Mouse (Mus musculus) thymus, postnatal 4 days (tissue): Measurements from ENCODE around the gene Tmem107.
"Not testable (repeated sequence)": the region's sequence is repeated elsewhere in the genome, so short reads cannot be mapped to it uniquely, and the experiment has no call there.

Experiments
- DNase-seq: peaks from one replicate; pipeline ENCODE4 v3.0.0; 2021

Tmem107 gene

GRCm38 (mm10) chr11:69076572-69076971, 6.0 kb downstream of the Tmem107 start:
- DNase-seq = no peak

- DNase-seq = no peak
Observed at GRCm38 (mm10) chr11:69077316-69077715, 6.7 kb downstream of the Tmem107 start.

GRCm38 (mm10) chr11:69078041-69078440, 7.4 kb downstream of the Tmem107 start:
- DNase-seq = no peak

GRCm38 (mm10) chr11:69078805-69079438, 8.3 kb downstream of the Tmem107 start:
- DNase-seq = no peak

DNA sequence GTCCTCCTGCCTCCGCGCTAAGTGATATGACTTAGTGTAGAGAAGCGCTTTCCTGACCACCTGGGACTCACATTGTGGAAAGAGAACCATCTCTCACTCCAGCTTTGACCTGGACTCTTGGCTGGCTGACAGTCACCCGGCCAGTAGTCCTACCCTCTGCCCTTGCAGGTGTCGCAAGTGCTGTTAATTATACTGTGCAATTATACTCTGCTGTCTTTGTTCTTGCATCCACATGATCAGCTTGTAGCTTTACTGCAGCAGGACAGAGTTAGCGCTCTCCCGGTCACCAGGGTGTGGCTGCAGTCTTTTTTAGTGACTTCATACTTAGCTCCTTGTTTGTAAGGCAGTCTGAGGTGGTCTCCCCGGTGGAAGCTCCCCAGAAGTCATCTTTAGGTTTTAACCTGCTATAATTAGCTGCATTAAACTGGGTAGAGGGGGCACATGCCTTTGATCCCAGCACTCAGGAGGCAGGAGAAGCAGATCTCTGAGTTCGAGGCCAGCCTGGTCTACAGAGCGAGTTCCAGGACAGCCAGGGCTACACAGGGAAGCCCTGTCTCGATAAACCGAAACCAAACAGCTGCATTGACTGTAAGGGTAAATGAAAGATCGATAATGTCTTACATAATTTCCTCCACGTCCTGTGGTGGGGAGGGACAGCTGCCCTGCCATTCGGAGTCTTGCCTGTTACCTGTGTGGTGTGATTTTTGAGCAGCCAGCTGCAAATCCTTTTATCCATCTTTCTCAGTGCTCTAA, 9.7 kb downstream of the Tmem107 start:
- DNase-seq = no peak

- no peak for DNase-seq
Observed at GRCm38 (mm10) chr11:69080855-69081222, 10.2 kb downstream of the Tmem107 start.

- no peak for DNase-seq
Observed at GRCm38 (mm10) chr11:69081613-69082012, 11.0 kb downstream of the Tmem107 start.

GRCm38 (mm10) chr11:69085608-69086007, 15.0 kb downstream of the Tmem107 start:
- DNase-seq = no peak

GRCm38 (mm10) chr11:69086390-69086789, 15.8 kb downstream of the Tmem107 start:
- DNase-seq = no peak

GRCm38 (mm10) chr11:69087082-69087481, 16.5 kb downstream of the Tmem107 start:
- DNase-seq = no peak

- DNase-seq = no peak
Observed at GRCm38 (mm10) chr11:69087597-69087996, 17.0 kb downstream of the Tmem107 start.

DNA sequence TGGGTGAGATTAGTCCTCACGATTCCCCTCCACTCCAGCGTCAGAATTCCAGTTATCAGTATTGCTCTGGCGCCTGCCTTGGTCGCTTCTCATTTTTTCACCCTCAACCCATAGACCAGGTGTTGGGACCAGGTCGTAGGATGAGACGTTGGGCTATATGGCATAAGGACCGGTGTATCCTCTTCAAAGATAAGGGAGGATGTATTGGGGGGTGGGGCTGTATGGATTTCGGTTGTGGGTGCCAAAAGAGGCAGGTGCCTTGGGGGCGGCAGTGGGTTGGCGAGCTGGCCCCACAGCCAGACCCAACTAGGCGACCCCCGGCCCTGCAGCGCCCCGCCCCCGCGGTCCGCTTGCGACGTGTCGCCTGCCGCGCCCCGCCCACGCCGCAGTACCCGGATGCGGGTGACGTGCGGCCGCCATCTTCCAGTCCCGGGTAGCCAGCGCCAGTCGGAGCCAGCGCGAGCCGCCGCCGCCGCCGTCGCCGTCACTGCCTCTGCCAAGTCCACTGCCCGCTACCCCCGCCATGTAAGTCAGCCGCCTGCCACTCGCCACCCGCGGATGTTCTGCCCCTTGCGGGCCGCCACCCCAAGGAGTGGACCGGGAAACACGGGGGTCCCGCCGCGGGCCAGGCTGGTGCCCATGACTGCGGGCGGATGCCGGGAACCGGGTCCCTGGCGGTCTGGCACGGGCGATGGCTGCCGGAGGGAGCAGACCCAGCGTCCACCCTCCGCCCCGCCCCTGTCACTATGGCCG, 17.7 kb downstream of the Tmem107 start, which contains the start of gene Vamp2:
Gene Vamp2, plus strand, starts transcription at position 388 of the 753 bp plus-strand sequence.
- DNase-seq = peak; percentile 96

DNA sequence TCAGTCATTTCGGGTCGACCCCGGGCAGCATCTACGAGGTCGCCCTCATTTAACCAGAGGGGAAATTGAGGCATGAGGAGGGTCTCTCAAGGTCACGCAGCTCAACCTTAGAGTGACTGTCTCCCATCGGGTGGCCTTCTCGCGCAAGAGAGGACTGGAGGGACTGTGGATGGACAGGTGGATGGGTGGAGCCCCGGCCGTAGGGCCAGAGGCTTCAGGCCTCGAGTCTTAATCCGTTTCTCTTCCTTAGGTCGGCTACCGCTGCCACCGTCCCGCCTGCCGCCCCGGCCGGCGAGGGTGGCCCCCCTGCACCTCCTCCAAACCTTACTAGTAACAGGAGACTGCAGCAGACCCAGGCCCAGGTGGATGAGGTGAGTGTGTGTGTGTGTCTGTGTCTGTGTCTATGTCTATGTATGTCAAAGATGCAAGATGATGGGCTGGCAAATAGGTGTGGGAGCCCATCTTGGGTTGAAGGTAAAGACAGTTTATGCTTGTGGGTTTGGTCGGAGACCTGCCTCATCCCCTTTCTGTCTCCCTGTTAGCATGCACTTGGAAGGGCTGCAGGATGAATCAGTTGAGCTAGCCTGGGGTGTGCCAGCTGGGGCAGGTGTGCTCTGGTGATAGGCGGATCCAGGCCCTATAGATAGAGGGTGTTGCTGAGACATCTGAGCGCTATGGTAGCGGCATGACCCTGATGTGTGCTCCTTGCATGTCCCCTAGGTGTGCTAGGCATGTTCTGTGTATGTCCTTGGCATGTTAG, 18.4 kb downstream of the Tmem107 start:
- no peak for DNase-seq

DNA sequence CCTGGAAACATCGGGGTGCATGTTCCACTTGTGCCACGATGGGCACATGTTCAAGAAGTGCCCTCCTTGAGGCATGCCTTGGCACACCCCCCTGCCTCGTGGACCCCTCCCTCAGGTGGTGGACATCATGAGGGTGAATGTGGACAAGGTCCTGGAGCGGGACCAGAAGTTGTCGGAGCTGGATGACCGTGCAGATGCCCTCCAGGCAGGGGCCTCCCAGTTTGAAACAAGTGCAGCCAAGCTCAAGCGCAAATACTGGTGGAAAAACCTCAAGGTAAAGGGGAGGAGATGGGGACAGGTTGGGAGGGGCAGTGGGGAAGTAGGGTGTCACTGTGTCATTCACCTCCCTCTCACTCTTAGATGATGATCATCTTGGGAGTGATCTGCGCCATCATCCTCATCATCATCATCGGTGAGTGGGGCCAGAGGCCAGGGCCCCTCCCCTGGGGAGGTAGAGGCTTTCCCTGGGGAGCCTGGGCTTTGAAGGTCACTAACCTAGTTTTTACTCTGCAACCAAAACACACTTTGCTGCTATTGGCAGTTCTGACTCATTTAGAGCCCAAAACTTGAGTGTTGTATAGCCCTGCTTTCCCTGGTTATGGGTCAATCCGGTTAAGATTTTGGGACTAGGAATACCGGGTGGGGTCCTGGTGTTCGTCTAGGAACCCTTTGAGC, 19.1 kb downstream of the Tmem107 start:
- no peak for DNase-seq

DNA sequence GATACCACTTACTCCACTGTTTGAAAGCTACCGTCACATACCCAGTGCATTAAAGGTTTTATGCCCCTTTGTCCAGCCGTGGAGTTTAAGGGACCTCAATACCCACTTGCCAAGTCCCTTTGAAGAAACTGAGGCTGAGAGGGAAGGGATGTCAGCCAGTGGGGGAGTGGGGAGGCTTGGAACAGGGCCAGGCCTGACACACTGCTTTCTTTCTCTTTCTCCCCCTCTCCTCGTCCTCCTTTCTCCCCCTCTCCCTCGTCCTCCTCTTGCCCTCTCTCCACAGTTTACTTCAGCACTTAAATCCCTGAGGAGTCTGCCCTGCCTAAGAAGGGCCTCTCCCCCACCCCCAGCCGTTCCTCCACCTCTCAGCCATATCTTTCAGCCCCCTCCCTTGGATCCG, 19.8 kb downstream of the Tmem107 start:
- no peak for DNase-seq

DNA sequence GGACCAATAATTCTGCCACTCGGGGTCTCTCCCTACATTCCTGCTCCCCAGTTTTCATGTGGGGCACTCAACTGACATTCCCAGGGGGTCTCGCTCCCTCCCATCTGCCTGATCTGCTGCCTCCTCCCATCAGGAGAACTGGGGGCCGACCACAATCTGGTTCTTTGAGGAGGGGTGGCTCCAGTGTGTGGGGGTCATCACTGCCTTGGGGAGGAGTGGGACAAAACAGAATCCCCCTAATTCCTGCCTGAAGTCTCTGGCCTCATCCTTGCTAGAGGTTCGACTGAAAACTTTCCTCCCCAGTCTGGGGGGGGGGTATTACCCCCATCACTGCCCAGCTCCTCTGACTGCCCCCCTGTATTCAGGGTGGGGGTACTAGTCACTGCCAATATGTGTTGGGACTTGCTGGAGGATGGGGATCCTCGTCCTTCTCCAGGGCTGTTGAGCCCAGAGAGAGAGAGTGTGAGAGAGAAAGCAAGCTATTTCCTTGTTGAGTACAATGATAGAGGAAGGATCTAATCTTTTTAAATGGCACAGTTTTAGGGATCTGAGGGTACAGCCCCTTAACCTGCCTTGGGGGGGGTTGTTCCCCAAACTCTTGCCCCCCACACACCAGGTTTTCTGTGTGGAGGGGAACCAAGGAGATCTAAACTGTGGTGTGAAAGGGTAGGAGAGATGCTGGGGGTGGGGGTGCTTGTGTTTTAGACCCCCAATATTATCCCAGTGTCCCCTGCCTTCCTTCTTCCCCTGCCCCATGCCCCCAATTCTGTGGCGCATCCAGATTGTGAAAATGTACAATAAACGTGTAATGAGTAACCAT, 21.2 kb downstream of the Tmem107 start:
- no peak for DNase-seq

DNA sequence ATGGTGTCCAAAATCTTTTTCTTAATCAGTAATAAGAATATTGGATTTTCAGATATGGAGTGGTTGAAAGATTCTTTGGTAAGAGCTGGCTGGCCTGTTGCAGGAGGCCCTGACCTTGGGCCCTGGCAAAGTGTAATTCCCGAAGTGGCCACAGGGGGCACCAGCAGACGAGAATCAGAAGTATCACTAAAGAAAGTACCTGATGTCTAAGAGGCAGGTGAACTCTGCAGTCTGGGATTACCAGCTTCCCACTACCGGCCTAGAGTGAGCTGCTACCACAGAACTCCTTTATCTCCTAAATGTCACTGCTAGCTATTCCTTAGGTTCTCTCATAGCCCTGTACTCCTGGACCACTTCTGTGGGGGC, 21.8 kb downstream of the Tmem107 start:
- peak; percentile 95 for DNase-seq

DNA sequence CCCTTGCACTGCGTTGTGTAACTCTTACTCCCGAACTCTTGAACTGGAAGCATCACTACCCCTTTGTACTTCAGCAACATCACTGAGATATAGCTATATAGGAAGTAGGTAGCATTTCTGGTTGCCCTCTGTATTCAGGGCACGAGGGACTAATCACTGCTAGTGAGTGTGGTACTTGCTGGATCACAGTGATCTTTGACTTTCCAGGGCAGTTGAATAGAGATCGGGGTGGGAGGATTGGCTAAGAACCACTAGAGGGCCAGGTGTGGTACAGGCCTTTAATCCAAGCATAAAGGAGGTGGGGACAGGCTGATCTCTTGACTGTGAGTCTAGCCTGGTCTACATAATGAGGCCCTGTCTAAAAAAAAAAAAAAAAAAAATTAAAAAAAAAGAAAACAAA, 22.3 kb downstream of the Tmem107 start:
- no peak for DNase-seq

DNA sequence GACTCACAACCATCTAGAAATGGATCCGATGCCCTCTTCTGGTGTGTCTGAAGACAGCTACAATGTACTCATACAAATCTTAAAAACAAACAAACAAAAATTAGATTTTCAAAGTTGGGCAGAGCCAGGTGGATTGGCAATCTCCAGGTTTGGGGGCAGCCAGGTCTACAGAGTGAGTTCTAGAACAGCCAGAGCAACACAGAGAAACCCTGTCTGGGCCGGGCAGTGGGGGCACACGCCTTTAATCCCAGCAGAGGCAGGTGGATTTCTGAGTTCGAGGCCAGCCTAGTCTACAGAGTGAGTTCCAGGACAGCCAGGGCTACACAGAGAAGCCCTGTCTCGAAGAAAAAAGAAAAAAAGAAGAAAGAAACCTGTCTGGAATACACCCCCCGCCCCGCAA, 23.2 kb downstream of the Tmem107 start:
- DNase-seq = not testable (repeated sequence)

- DNase-seq = peak; percentile 96
Observed at GRCm38 (mm10) chr11:69094697-69095429, 24.3 kb downstream of the Tmem107 start, which contains the start of gene Per1. Gene Per1 (plus strand): TSS chr11:69095217.
